Comparison of ENCODE assay signal across 22 mouse cellular contexts in genomic region chr1:58564981-58565380, GRCm38 (mm10).
"Had no signal": no experiment of that assay in that cellular context is flagged by ENCODE, and none has a peak within 500 bp of the region (broad histone marks: within the 10 kb centered on the region; RNA-seq: fewer than 3 reads in every experiment).

No protein-coding gene starts in this region.

- H3K4me2 ChIP-seq: heart, embryonic 11.5 days; heart, embryonic 13.5 days; heart, embryonic 15.5 days; hindbrain, embryonic 13.5 days; hindbrain, embryonic 15.5 days; limb, embryonic 13.5 days; limb, embryonic 15.5 days; liver, embryonic 12.5 days had no signal

- H3K9me3 ChIP-seq: heart, embryonic 13.5 days; heart, embryonic 15.5 days; hindbrain, embryonic 13.5 days; hindbrain, embryonic 15.5 days; limb, embryonic 13.5 days; limb, embryonic 15.5 days; liver, embryonic 12.5 days had no signal

- H3K27me3 ChIP-seq: heart, embryonic 13.5 days; heart, embryonic 15.5 days; hindbrain, embryonic 13.5 days; hindbrain, embryonic 15.5 days; limb, embryonic 13.5 days; limb, embryonic 15.5 days; liver, embryonic 12.5 days had no signal

- DNase-seq: forebrain, postnatal 0 days; gastrocnemius, postnatal 14 days; gastrocnemius, postnatal 36 days; heart, adult 11 months; heart, adult 2 months; heart, postnatal 14 days; heart, postnatal 36 days; layer of hippocampus, adult 9-11 months; layer of hippocampus, postnatal 36 days; left cerebral cortex, postnatal 4 days; lung, adult 18-20 months had no signal

- H3K4me1 ChIP-seq: heart, embryonic 15.5 days; hindbrain, embryonic 13.5 days; hindbrain, embryonic 15.5 days; limb, embryonic 13.5 days; limb, embryonic 15.5 days had no signal

- H3K4me3 ChIP-seq: heart, adult 2 months; heart, embryonic 13.5 days; heart, embryonic 15.5 days; hindbrain, embryonic 13.5 days; hindbrain, embryonic 15.5 days; limb, embryonic 13.5 days; limb, embryonic 15.5 days; liver, embryonic 12.5 days had no signal

- ATAC-seq: forebrain, postnatal 0 days; hindbrain, postnatal 0 days; intestine, embryonic 16.5 days; liver, embryonic 12.5 days had no signal

- H3K27ac ChIP-seq: heart, adult 2 months; heart, embryonic 13.5 days; heart, embryonic 15.5 days; hindbrain, embryonic 13.5 days; hindbrain, embryonic 15.5 days; hindbrain, postnatal 0 days; limb, embryonic 13.5 days; limb, embryonic 15.5 days; liver, embryonic 12.5 days; liver, embryonic 14.5 days had no signal

- H3K9ac ChIP-seq: forebrain, postnatal 0 days; heart, embryonic 13.5 days; heart, embryonic 15.5 days; hindbrain, embryonic 13.5 days; hindbrain, embryonic 15.5 days; limb, embryonic 13.5 days; limb, embryonic 15.5 days; liver, embryonic 12.5 days; liver, embryonic 14.5 days had no signal
